Mouse (Mus musculus): ENCODE results near the gene Ctcf.

The Ctcf gene

GRCm38 (mm10) chr8:105699488-105700215 is 63.3 kb downstream of the Ctcf start:
- in situ Hi-C loops (cut with MboI, MseI) = no loop called here

GRCm38 (mm10) chr8:105700566-105700965 is 64.2 kb downstream of the Ctcf start:
- in situ Hi-C loops (cut with MboI, MseI) = no loop called here

GRCm38 (mm10) chr8:105700966-105701824 is 64.8 kb downstream of the Ctcf start, which contains the start of the genes Acd and Pard6a:
Acd (minus strand) TSS chr8:105701102.
Pard6a (plus strand) TSS chr8:105701148.
- in situ Hi-C loops (cut with MboI, MseI) = no loop called here

GRCm38 (mm10) chr8:105702001-105702401 is 65.6 kb downstream of the Ctcf start:
- in situ Hi-C loops (cut with MboI, MseI) = no loop called here

GRCm38 (mm10) chr8:105702731-105703415 is 66.5 kb downstream of the Ctcf start:
- in situ Hi-C loops (cut with MboI, MseI) = no loop called here

GRCm38 (mm10) chr8:105704146-105704812 is 67.9 kb downstream of the Ctcf start:
- in situ Hi-C loops (cut with MboI, MseI) = no loop called here

GRCm38 (mm10) chr8:105704955-105705354 is 68.6 kb downstream of the Ctcf start:
- in situ Hi-C loops (cut with MboI, MseI) = loop anchor here (5.0 kb wide), 1 partner anchor 232 kb away; the partner anchor contains the start of gene Psmb10

- in situ Hi-C loops (cut with MboI, MseI) = loop anchor here (5.0 kb wide), 1 partner anchor 231 kb away; the partner anchor contains the start of gene Psmb10
Measured at GRCm38 (mm10) chr8:105706426-105706825, 70.1 kb downstream of the Ctcf start.

GRCm38 (mm10) chr8:105707498-105708403 is 71.4 kb downstream of the Ctcf start, which contains the start of the genes 4933405L10Rik and Enkd1:
4933405L10Rik (plus strand) TSS chr8:105707655.
Enkd1 (minus strand) TSS chr8:105708210.
- in situ Hi-C loops (cut with MboI, MseI) = loop anchor here (5.0 kb wide), 1 partner anchor 230 kb away; the partner anchor contains the start of gene Psmb10

GRCm38 (mm10) chr8:105708675-105709074 is 72.3 kb downstream of the Ctcf start:
- in situ Hi-C loops (cut with MboI, MseI) = loop anchor here (5.0 kb wide), 1 partner anchor 229 kb away; the partner anchor contains the start of gene Psmb10

- in situ Hi-C loops (cut with MboI, MseI) = loop anchor here (5.0 kb wide), 1 partner anchor 228 kb away; the partner anchor contains the start of gene Psmb10
Measured at GRCm38 (mm10) chr8:105709317-105709716, 72.9 kb downstream of the Ctcf start.

GRCm38 (mm10) chr8:105712286-105712685 is 75.9 kb downstream of the Ctcf start:
- in situ Hi-C loops (cut with MboI, MseI) = loop anchor here (5.0 kb wide), 1 partner anchor 70 kb away; no protein-coding TSS in a partner anchor

- in situ Hi-C loops (cut with MboI, MseI) = loop anchor here (5.0 kb wide), 1 partner anchor 68 kb away; no protein-coding TSS in a partner anchor
Measured at GRCm38 (mm10) chr8:105714139-105714538, 77.8 kb downstream of the Ctcf start.

- in situ Hi-C loops (cut with MboI, MseI) = no loop called here
Measured at GRCm38 (mm10) chr8:105715042-105715441, 78.7 kb downstream of the Ctcf start.

- in situ Hi-C loops (cut with MboI, MseI) = no loop called here
Measured at GRCm38 (mm10) chr8:105716302-105716945, 80.1 kb downstream of the Ctcf start.

GRCm38 (mm10) chr8:105719637-105720036 is 83.3 kb downstream of the Ctcf start:
- in situ Hi-C loops (cut with MboI, MseI) = no loop called here

GRCm38 (mm10) chr8:105722861-105723260 is 86.5 kb downstream of the Ctcf start:
- in situ Hi-C loops (cut with MboI, MseI) = no loop called here

- in situ Hi-C loops (cut with MboI, MseI) = no loop called here
Measured at GRCm38 (mm10) chr8:105725726-105726125, 89.4 kb downstream of the Ctcf start.
